In the genomic region with DNA sequence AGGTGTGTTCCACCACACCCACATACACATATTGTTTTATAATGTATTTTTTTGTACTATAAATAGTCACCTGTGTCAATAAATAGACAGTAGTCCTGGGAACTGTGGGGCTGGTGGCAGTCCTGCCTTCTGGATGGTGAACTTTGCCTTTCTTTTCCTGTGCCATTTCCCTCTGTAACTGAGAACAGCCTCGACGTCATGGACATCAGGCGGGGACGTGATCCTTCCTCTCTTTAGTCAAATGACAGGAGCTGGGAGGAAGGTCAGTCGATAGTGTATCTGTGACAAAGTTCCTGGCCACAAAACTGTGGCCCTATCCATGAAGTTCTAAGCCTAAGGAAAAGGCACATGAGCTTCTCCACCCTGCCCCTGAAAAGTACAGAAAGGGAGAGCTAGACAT, we compare ENCODE assay signal across 13 mouse cellular contexts. TPM values are rescaled to one million over a fixed set of nuclear protein-coding genes. Genes with fewer than 3 reads are reported as not detected.
DNase-seq lines count a peak whose midpoint lies in the region; ATAC-seq and TF ChIP-seq lines count a peak whose summit lies in the region.
"Had no signal": no experiment of that assay in that cellular context is flagged by ENCODE, and none has a peak within 500 bp of the region (broad histone marks: within the 10 kb centered on the region; RNA-seq: fewer than 3 reads in every experiment).

No protein-coding gene starts in this region.

- H3K27ac ChIP-seq in liver, embryonic 15.5 days (replicated peaks), result 0 out of 2 replicates have a peak overlapping the region, but pooled peaks have one; percentile 20
- peak overlapping the region; percentile 39 for H3K27ac ChIP-seq in heart, postnatal 0 days (ENCODE audit: low read depth)
- peak overlapping the region; percentile 4; the same call in 1 of the 2 replicates for H3K27ac ChIP-seq in stomach, embryonic 15.5 days
- H3K27ac ChIP-seq: hindbrain, embryonic 15.5 days; left cerebral cortex, adult 2 months; liver, embryonic 14.5 days; midbrain, embryonic 12.5 days had no signal

- WGBS in liver, embryonic 15.5 days (ENCODE audit: insufficient replicate concordance), result 35% methylated on average over 5 of the region's 5 CpGs
- 40% methylated on average over 5 of the region's 5 CpGs for WGBS in heart, postnatal 0 days
- 51% methylated on average over 5 of the region's 5 CpGs for WGBS in stomach, embryonic 15.5 days

- H3K36me3 ChIP-seq in liver, embryonic 15.5 days (replicated peaks), result no peaks in the 10 kb centered on the region
- H3K36me3 ChIP-seq in heart, postnatal 0 days (replicated peaks; ENCODE audit: control insufficient read depth, insufficient read depth, low read length), result no peaks in the 10 kb centered on the region
- no peaks in the 10 kb centered on the region for H3K36me3 ChIP-seq in stomach, embryonic 15.5 days
- H3K36me3 ChIP-seq: hindbrain, embryonic 15.5 days; midbrain, embryonic 12.5 days had no signal

- H3K4me1 ChIP-seq in liver, embryonic 15.5 days (replicated peaks), result peaks cover 21% of the 10 kb centered on the region
- H3K4me1 ChIP-seq in heart, postnatal 0 days (ENCODE audit: control insufficient read depth, insufficient read depth), result peaks cover 13% of the 10 kb centered on the region
- peaks cover 15% of the 10 kb centered on the region for H3K4me1 ChIP-seq in stomach, embryonic 15.5 days

- DNase-seq in gastrocnemius, postnatal 25 days, result peak; percentile 32
- no peak for DNase-seq in gastrocnemius, postnatal 14 days
- DNase-seq in liver, result no peak
- DNase-seq in heart, postnatal 0 days (ENCODE audit: low spot score), result peak; percentile 37
- DNase-seq in left cerebral cortex, postnatal 4 days, result no peak
- DNase-seq: thymus, postnatal 14 days had no signal

- H3K4me3 ChIP-seq in liver, embryonic 15.5 days (replicated peaks), result no peak overlapping the region
- no peak overlapping the region for H3K4me3 ChIP-seq in heart, postnatal 0 days (ENCODE audit: low read depth, low read length)
- H3K4me3 ChIP-seq in stomach, embryonic 15.5 days (replicated peaks), result no peak overlapping the region
- H3K4me3 ChIP-seq: erythroblast, embryonic 14.5 days; hindbrain, embryonic 15.5 days; left cerebral cortex, adult 2 months; midbrain, embryonic 12.5 days had no signal

- intact Hi-C loops in gastrocnemius, postnatal 14 days (cut with DNase I; ENCODE audit: low total_unique reads), result no loop called here
- intact Hi-C loops in left cerebral cortex, postnatal 4 days (cut with DNase I), result no loop called here

- no peak for ATAC-seq in liver, embryonic 15.5 days (ENCODE audit: insufficient read depth)
- ATAC-seq in heart, postnatal 0 days (ENCODE audit: insufficient read depth, low read depth), result no peak
- no peak for ATAC-seq in stomach, embryonic 15.5 days (ENCODE audit: insufficient read depth, low FRiP score, low read depth)

- H3K9ac ChIP-seq in liver, embryonic 15.5 days, result no peak overlapping the region
- H3K9ac ChIP-seq in heart, postnatal 0 days (replicated peaks; ENCODE audit: low read depth, low read length), result no peak overlapping the region
- no peak overlapping the region for H3K9ac ChIP-seq in stomach, embryonic 15.5 days
- H3K9ac ChIP-seq: hindbrain, embryonic 15.5 days; liver, embryonic 14.5 days; midbrain, embryonic 12.5 days had no signal

- no peak for TF ChIP-seq CTCF in heart, postnatal 0 days (IDR thresholded peaks at IDR 0.05; ENCODE audit: low read depth)

- TF ChIP-seq EP300 in heart, postnatal 0 days (IDR thresholded peaks at IDR 0.05; ENCODE audit: low read depth), result no peak

- no peak overlapping the region for H3K4me2 ChIP-seq in liver, embryonic 15.5 days
- H3K4me2 ChIP-seq in heart, postnatal 0 days (ENCODE audit: low read depth, low read length), result no peak overlapping the region
- no peak overlapping the region for H3K4me2 ChIP-seq in stomach, embryonic 15.5 days
- H3K4me2 ChIP-seq: hindbrain, embryonic 15.5 days; midbrain, embryonic 12.5 days had no signal

- H3K27me3 ChIP-seq in liver, embryonic 15.5 days, result peaks cover 8% of the 10 kb centered on the region; the same call in 1 of the 2 replicates
- no peaks in the 10 kb centered on the region for H3K27me3 ChIP-seq in heart, postnatal 0 days (ENCODE audit: control insufficient read depth, insufficient read depth, low read length)
- H3K27me3 ChIP-seq in stomach, embryonic 15.5 days (replicated peaks), result no peaks in the 10 kb centered on the region
- H3K27me3 ChIP-seq: hindbrain, embryonic 15.5 days; midbrain, embryonic 12.5 days had no signal

- H3K9me3 ChIP-seq in liver, embryonic 15.5 days (replicated peaks), result no peaks in the 10 kb centered on the region
- no peaks in the 10 kb centered on the region for H3K9me3 ChIP-seq in heart, postnatal 0 days (replicated peaks; ENCODE audit: control insufficient read depth, low read length)
- H3K9me3 ChIP-seq in stomach, embryonic 15.5 days, result no peaks in the 10 kb centered on the region
- H3K9me3 ChIP-seq: hindbrain, embryonic 15.5 days; midbrain, embryonic 12.5 days had no signal

RNA-seq across cellular contexts. Expression of gene Ppp2ca, which starts 3.9 kb away (rescaled TPM):
- 10 to 100 TPM; 39.0 to 39.8 TPM for total RNA-seq in gastrocnemius, postnatal 25 days (2021)
- 10 to 100 TPM; 40.8 to 41.4 TPM for total RNA-seq in gastrocnemius, postnatal 14 days (2021)
- 31.4 and 31.6 TPM in 2 replicates for polyA plus RNA-seq in liver, embryonic 15.5 days (2015; fragmentation: Nextera tagmentation; extraction: Ambion mirVana)
- total RNA-seq in heart, postnatal 0 days (2014; rRNA removed; ENCODE audit: low replicate concordance), result 68.0 and 77.5 TPM in 2 replicates
- 48.8 and 53.3 TPM in 2 replicates for polyA plus RNA-seq in heart, postnatal 0 days (2015; fragmentation: Nextera tagmentation; extraction: Ambion mirVana)
- polyA plus RNA-seq in stomach, embryonic 15.5 days (2015; fragmentation: Nextera tagmentation; extraction: Ambion mirVana), result 71.3 and 72.1 TPM in 2 replicates
- total RNA-seq in left cerebral cortex, postnatal 4 days (2021), result 100 to 1,000 TPM; 132 to 134 TPM

RNA-seq across cellular contexts. Expression of gene Olfr1373, which starts 50.8 kb away (rescaled TPM):
- total RNA-seq in gastrocnemius, postnatal 25 days (2021), result not detected
- total RNA-seq in gastrocnemius, postnatal 14 days (2021), result not detected
- polyA plus RNA-seq in liver, embryonic 15.5 days (2015; fragmentation: Nextera tagmentation; extraction: Ambion mirVana), result not detected in 2 replicates
- total RNA-seq in heart, postnatal 0 days (2014; rRNA removed; ENCODE audit: low replicate concordance), result not detected in 2 replicates
- polyA plus RNA-seq in heart, postnatal 0 days (2015; fragmentation: Nextera tagmentation; extraction: Ambion mirVana), result not detected in 2 replicates
- polyA plus RNA-seq in stomach, embryonic 15.5 days (2015; fragmentation: Nextera tagmentation; extraction: Ambion mirVana), result not detected in 2 replicates
- not detected for total RNA-seq in left cerebral cortex, postnatal 4 days (2021)
- total RNA-seq: left cerebral cortex, adult 2 months had no signal
- polyA plus RNA-seq: erythroblast, embryonic 14.5 days; hindbrain, embryonic 15.5 days; liver, embryonic 14.5 days; midbrain, embryonic 12.5 days had no signal

Comparison
In these comparisons a context has a peak if more than half of its experiments do, and no peak if none do; other contexts are left out.
1. DNase-seq: peak in gastrocnemius, postnatal 25 days (single experiment) and heart, postnatal 0 days (single experiment); none in gastrocnemius, postnatal 14 days (single experiment), liver (single experiment) and left cerebral cortex, postnatal 4 days (single experiment).
2. Peak in every context shown above with its lines, with median percentiles within 50 percentile points of each other: H3K27ac ChIP-seq.